Mouse (Mus musculus): ENCODE measurements around the gene Iqschfp.

The Iqschfp gene

GRCm38 (mm10) chr3:68632714-68633113 lies 740.7 kb downstream of the Iqschfp start:
- DNase-seq (ENCODE audit: low read depth, low spot score): no peak

- DNase-seq (ENCODE audit: low read depth, low spot score): no peak
Measured at GRCm38 (mm10) chr3:68633577-68633976, 741.5 kb downstream of the Iqschfp start.

- peak; percentile 43 for DNase-seq (ENCODE audit: low read depth, low spot score)
Measured at GRCm38 (mm10) chr3:68637960-68638359, 745.9 kb downstream of the Iqschfp start.

GRCm38 (mm10) chr3:68638703-68639102 lies 746.7 kb downstream of the Iqschfp start:
- no peak for DNase-seq (ENCODE audit: low read depth, low spot score)

- DNase-seq (ENCODE audit: low read depth, low spot score): no peak
Measured at GRCm38 (mm10) chr3:68642935-68643334, 750.9 kb downstream of the Iqschfp start.

GRCm38 (mm10) chr3:68646387-68647130 lies 754.5 kb downstream of the Iqschfp start:
- DNase-seq (ENCODE audit: low read depth, low spot score): peak; percentile 41

- no peak for DNase-seq (ENCODE audit: low read depth, low spot score)
Measured at GRCm38 (mm10) chr3:68647282-68647681, 755.2 kb downstream of the Iqschfp start.

GRCm38 (mm10) chr3:68650251-68650650 lies 758.2 kb downstream of the Iqschfp start:
- DNase-seq (ENCODE audit: low read depth, low spot score): no peak

- no peak for DNase-seq (ENCODE audit: low read depth, low spot score)
Measured at GRCm38 (mm10) chr3:68656607-68657352, 764.7 kb downstream of the Iqschfp start.

- no peak for DNase-seq (ENCODE audit: low read depth, low spot score)
Measured at GRCm38 (mm10) chr3:68657589-68658245, 765.7 kb downstream of the Iqschfp start.

GRCm38 (mm10) chr3:68659996-68660395 lies 768.0 kb downstream of the Iqschfp start:
- DNase-seq (ENCODE audit: low read depth, low spot score): no peak

GRCm38 (mm10) chr3:68660538-68660937 lies 768.5 kb downstream of the Iqschfp start:
- DNase-seq (ENCODE audit: low read depth, low spot score): no peak

- no peak for DNase-seq (ENCODE audit: low read depth, low spot score)
Measured at GRCm38 (mm10) chr3:68662386-68662785, 770.4 kb downstream of the Iqschfp start.

- DNase-seq (ENCODE audit: low read depth, low spot score): no peak
Measured at GRCm38 (mm10) chr3:68664337-68664736, 772.3 kb downstream of the Iqschfp start.

- DNase-seq (ENCODE audit: low read depth, low spot score): no peak
Measured at GRCm38 (mm10) chr3:68666377-68666776, 774.3 kb downstream of the Iqschfp start.

GRCm38 (mm10) chr3:68667852-68668251 lies 775.8 kb downstream of the Iqschfp start:
- no peak for DNase-seq (ENCODE audit: low read depth, low spot score)

GRCm38 (mm10) chr3:68669418-68669974 lies 777.5 kb downstream of the Iqschfp start:
- DNase-seq (ENCODE audit: low read depth, low spot score): no peak

GRCm38 (mm10) chr3:68674721-68675120 lies 782.7 kb downstream of the Iqschfp start:
- DNase-seq (ENCODE audit: low read depth, low spot score): no peak

GRCm38 (mm10) chr3:68675216-68675835 lies 783.3 kb downstream of the Iqschfp start:
- DNase-seq (ENCODE audit: low read depth, low spot score): no peak
